Mouse (Mus musculus) bone marrow, adult 2 months (tissue): ENCODE measurements around the gene Nxn.

Experiments used
- CTCF ChIP-seq: fragments of 200-500 bp; IDR thresholded peaks from 2 replicates; pipeline ENCODE4 v1.5.1; 2011; ENCODE audit warnings: low read length, control low read depth; ENCODE audit not compliant: control insufficient read depth, insufficient read depth
- POLR2A ChIP-seq: fragments of 200-500 bp; IDR thresholded peaks from 2 replicates; pipeline ENCODE4 v1.6.1; 2011; ENCODE audit warnings: low read depth, mild to moderate bottlenecking, control low read depth, low read length, borderline replicate concordance; ENCODE audit not compliant: control insufficient read depth

DNA sequence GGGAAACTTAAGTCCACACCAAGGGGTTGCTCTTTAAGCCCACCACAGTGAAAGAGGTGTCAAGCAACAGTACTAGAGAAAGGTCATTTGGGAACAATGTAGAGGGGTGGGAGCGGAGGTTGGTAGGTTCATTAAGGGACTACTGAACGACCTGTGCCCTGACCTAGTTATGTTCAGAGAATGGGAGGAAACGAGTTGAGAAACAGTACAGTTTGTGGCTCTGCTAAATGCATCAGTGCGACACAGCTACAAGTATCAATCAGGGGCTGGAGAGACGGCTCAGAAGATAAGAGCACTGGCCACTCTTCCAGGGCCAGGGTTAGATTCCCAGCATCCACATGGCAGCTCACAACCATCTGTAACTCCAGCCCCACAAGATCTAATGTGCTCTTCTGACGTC, 84.8 kb downstream of the Nxn start:
- TF ChIP-seq CTCF (no peak), POLR2A (no peak)
